Mouse (Mus musculus) liver, adult 2 months (tissue): Measurements from ENCODE around the gene Zfp13.

Experiments used
- CTCF ChIP-seq: fragments of 200-500 bp; IDR thresholded peaks from 2 replicates; pipeline ENCODE4 v1.5.1; 2011; ENCODE audit warnings: low read depth, low read length, control low read depth
- POLR2A ChIP-seq: fragments of 200-500 bp; IDR thresholded peaks from 2 replicates; pipeline ENCODE4 v1.6.1; 2011; ENCODE audit warnings: low read length, control low read depth; ENCODE audit not compliant: insufficient read depth; ENCODE audit errors: extremely low read depth

DNA sequence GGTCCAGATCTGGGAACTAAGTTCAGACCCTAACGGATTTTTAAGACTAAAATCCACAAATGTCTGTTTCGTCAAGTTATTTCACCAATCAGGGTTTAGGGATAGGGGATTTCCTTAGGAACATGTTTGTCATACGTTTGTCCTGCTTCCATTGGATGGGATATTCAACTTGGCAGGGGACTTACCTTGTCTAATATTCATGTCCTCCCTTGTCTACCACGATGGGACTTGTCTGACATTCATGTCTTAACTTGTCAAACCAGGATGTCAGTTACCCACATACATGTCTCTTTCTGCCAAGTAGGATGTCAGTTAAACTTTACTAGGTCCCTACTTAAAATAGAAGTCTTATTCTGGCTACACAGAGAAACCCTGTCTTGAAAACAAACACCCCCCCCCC is 55.3 kb downstream of the Zfp13 start:
- TF ChIP-seq POLR2A (no peak), CTCF (no peak)
